Comparison of ENCODE assay signal across 8 mouse cellular contexts in genomic region chr3:87770280-87770679, GRCm38 (mm10). TPM values are rescaled to one million over a fixed set of nuclear protein-coding genes. Genes with fewer than 3 reads are reported as not detected.
DNase-seq lines count a peak whose midpoint lies in the region; ATAC-seq lines count a peak whose summit lies in the region.

No protein-coding gene starts in this region.

- H3K36me3 ChIP-seq in embryonic facial prominence, embryonic 11.5 days (replicated peaks; ENCODE audit: control insufficient read depth, insufficient read depth, low read depth, low read length): no peaks in the 10 kb centered on the region

- ATAC-seq in embryonic facial prominence, embryonic 11.5 days (replicated peaks; ENCODE audit: insufficient number of reproducible peaks, low FRiP score, low TSS enrichment, low read depth): no peak

- H3K4me3 ChIP-seq in embryonic facial prominence, embryonic 11.5 days (ENCODE audit: low read depth, low read length): no peak overlapping the region

- WGBS in embryonic facial prominence, embryonic 11.5 days: under 1% methylated on average over 4 of the region's 4 CpGs

- H3K27ac ChIP-seq in embryonic facial prominence, embryonic 11.5 days (replicated peaks; ENCODE audit: low read depth, low read length): no peak overlapping the region

- DNase-seq in adrenal gland, postnatal 10 days: peak; percentile 63
- no peak for DNase-seq in adrenal gland, postnatal 4 days (ENCODE audit: low spot score in 2 of 2)
- DNase-seq in layer of hippocampus, postnatal 10 days (ENCODE audit: low spot score in 2 of 2): peak; percentile 47 to 63
- DNase-seq in layer of hippocampus, adult 9-11 months: no peak
- DNase-seq in T-cell, adult 2 months (ENCODE audit: low spot score): peak; percentile 66
- DNase-seq in embryonic facial prominence, embryonic 11.5 days (ENCODE audit: low spot score): peak; percentile 83
- peak; percentile 69 for DNase-seq in lung, postnatal 10 days
- peak; percentile 29 to 36 for DNase-seq in thymus, postnatal 36 days

- H3K4me1 ChIP-seq in embryonic facial prominence, embryonic 11.5 days (ENCODE audit: control insufficient read depth, insufficient read depth, low read length): peaks cover under 1% of the 10 kb centered on the region; the same call in 1 of the 2 replicates

- no peaks in the 10 kb centered on the region for H3K9me3 ChIP-seq in embryonic facial prominence, embryonic 11.5 days (replicated peaks; ENCODE audit: control insufficient read depth, low read length)

- no peak overlapping the region for H3K4me2 ChIP-seq in embryonic facial prominence, embryonic 11.5 days (ENCODE audit: low read depth, low read length)

- peaks cover 2% of the 10 kb centered on the region; the same call in 1 of the 2 replicates for H3K27me3 ChIP-seq in embryonic facial prominence, embryonic 11.5 days (ENCODE audit: control insufficient read depth, insufficient read depth, low read length)

- H3K9ac ChIP-seq in embryonic facial prominence, embryonic 11.5 days (replicated peaks; ENCODE audit: low read length): no peak overlapping the region

RNA-seq across cellular contexts. Expression of gene Lrrc71, which starts 21.9 kb away (rescaled TPM):
- under 1 TPM; 0.24 to 0.58 TPM for total RNA-seq in adrenal gland, postnatal 10 days (2021)
- total RNA-seq in adrenal gland, postnatal 4 days (2021): 1 to 10 TPM in 1 of 2 experiments, under 1 TPM in 1; 0.78 to 1.5 TPM
- 1 to 10 TPM in 1 of 2 experiments, under 1 TPM in 1; 0.80 to 2.3 TPM for total RNA-seq in layer of hippocampus, postnatal 10 days (2021)
- 0.26 TPM in 1 of 2 replicates, not detected in the other for polyA plus RNA-seq in embryonic facial prominence, embryonic 11.5 days (2014; fragmentation: Nextera tagmentation; extraction: Ambion mirVana)

RNA-seq across cellular contexts. Expression of gene Ntrk1, which starts 24.7 kb away (rescaled TPM):
- total RNA-seq in adrenal gland, postnatal 10 days (2021): 10 to 100 TPM; 11.6 to 23.6 TPM
- 10 to 100 TPM; 14.6 to 26.4 TPM for total RNA-seq in adrenal gland, postnatal 4 days (2021)
- total RNA-seq in layer of hippocampus, postnatal 10 days (2021): under 1 TPM; 0.41 to 0.42 TPM
- polyA plus RNA-seq in embryonic facial prominence, embryonic 11.5 days (2014; fragmentation: Nextera tagmentation; extraction: Ambion mirVana): 7.4 and 8.1 TPM in 2 replicates

RNA-seq across cellular contexts. Expression of gene Insrr, which starts 26.5 kb away (rescaled TPM):
- total RNA-seq in adrenal gland, postnatal 10 days (2021): 1 to 10 TPM in 1 of 2 experiments, under 1 TPM in 1; 0.99 to 2.7 TPM
- 1 to 10 TPM; 2.1 to 5.8 TPM for total RNA-seq in adrenal gland, postnatal 4 days (2021)
- total RNA-seq in layer of hippocampus, postnatal 10 days (2021): under 1 TPM; 0.29 to 0.30 TPM
- 0.86 and 0.94 TPM in 2 replicates for polyA plus RNA-seq in embryonic facial prominence, embryonic 11.5 days (2014; fragmentation: Nextera tagmentation; extraction: Ambion mirVana)

RNA-seq across cellular contexts. Expression of gene Pear1, which starts 53.8 kb away (rescaled TPM):
- total RNA-seq in adrenal gland, postnatal 10 days (2021): 10 to 100 TPM; 29.7 to 30.9 TPM
- total RNA-seq in adrenal gland, postnatal 4 days (2021): 10 to 100 TPM; 40.3 to 42.5 TPM
- total RNA-seq in layer of hippocampus, postnatal 10 days (2021): 1 to 10 TPM; 9.9 TPM
- 4.4 and 7.7 TPM in 2 replicates for polyA plus RNA-seq in embryonic facial prominence, embryonic 11.5 days (2014; fragmentation: Nextera tagmentation; extraction: Ambion mirVana)

Comparison
In these comparisons a context has a peak if more than half of its experiments do, and no peak if none do; other contexts are left out.
1. DNase-seq: peak in adrenal gland, postnatal 10 days (single experiment), layer of hippocampus, postnatal 10 days (2 of 2), T-cell, adult 2 months (single experiment), embryonic facial prominence, embryonic 11.5 days (single experiment), lung, postnatal 10 days (single experiment) and thymus, postnatal 36 days (2 of 2); none in adrenal gland, postnatal 4 days (0 of 2) and layer of hippocampus, adult 9-11 months (single experiment).
2. RNA of gene Ntrk1, which starts 24.7 kb away (total RNA-seq): 14.6 to 26.4 TPM in adrenal gland, postnatal 4 days and 11.6 to 23.6 TPM in adrenal gland, postnatal 10 days; 0.41 to 0.42 TPM in layer of hippocampus, postnatal 10 days; every median in the first group is over 4 times any median in the second.